Mouse (Mus musculus): ENCODE data around the gene Mvb12b. TPM values are rescaled to one million over a fixed set of nuclear protein-coding genes. Genes with fewer than 3 reads are reported as not detected.

Gene Mvb12b
- polyA plus RNA-seq, 1 experiment: 15.9 TPM

DNA sequence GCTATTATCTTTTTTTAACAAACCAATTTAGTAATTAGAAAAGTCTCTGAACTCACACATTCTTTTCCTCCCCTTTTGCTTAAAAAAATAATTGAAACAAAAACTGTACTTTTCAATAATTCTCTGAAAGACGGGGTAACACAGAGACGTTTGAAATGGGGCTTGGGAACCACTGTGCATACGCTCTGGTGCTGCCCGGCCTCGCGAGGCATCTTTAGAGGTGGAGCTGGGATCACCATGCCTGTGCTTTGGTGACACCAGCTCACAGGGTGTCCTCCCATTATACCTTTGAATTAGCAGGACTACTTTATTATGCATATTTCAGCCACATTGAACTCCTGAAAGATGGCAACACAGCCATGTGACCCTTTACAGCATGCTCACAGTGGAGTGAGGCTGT, 101.7 kb downstream of the Mvb12b start:
- Histone ChIP-seq H3ac (ENCODE audit: control insufficient read depth, insufficient read length, low read depth) (no peak overlapping the region), H3K79me3 (ENCODE audit: low read depth) (no peaks in the 10 kb centered on the region), H3K4me3 (ENCODE audit: insufficient read depth, poor library complexity, severe bottlenecking) (no peak overlapping the region), H3K27me3 (ENCODE audit: control insufficient read depth, insufficient read depth, insufficient read length) (no peaks in the 10 kb centered on the region), H3K36me3 (ENCODE audit: control insufficient read depth, insufficient read depth) (no peaks in the 10 kb centered on the region), H3K79me2 (ENCODE audit: control insufficient read depth, insufficient read depth) (no peaks in the 10 kb centered on the region)
- no peak for TF ChIP-seq FOSL1 (IDR thresholded peaks at IDR 0.05; ENCODE audit: insufficient read depth, low read length, poor library complexity, severe bottlenecking)
- no peak for TF ChIP-seq CTCF (IDR thresholded peaks at IDR 0.05; ENCODE audit: control insufficient read depth, insufficient read depth, insufficient read length)
- TF ChIP-seq CEBPB (IDR thresholded peaks at IDR 0.05; ENCODE audit: low read depth): no peak
- TF ChIP-seq USF1 (IDR thresholded peaks at IDR 0.05; ENCODE audit: low read depth): no peak
- TF ChIP-seq MYOG (IDR thresholded peaks at IDR 0.05; ENCODE audit: control insufficient read depth, extremely low read depth, insufficient read length): no peak
- TF ChIP-seq MYOD1 (IDR thresholded peaks at IDR 0.05; ENCODE audit: control insufficient read depth, insufficient read length, low read depth): no peak
- no peak for TF ChIP-seq MAX (IDR thresholded peaks at IDR 0.05)

DNA sequence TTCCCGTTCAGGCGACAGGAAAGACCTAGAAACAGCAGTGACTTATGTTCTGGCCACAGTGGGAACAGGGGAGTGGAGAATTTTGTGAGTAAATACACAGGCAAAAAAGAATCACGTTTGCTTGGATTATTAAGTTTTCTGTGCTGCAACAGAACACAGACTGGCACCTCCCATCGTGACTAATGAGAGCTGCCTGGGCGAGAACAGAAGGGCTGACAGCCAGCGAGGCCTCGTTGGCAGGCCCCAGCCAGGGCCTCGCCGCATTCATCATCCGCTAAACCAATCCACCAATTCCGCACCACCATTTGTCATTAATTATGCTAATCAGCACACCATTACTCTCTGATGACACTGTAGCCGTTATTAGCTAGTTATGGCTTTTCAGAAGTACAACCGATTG, 102.2 kb downstream of the Mvb12b start:
- Histone ChIP-seq H3K79me3 (ENCODE audit: low read depth) (no peaks in the 10 kb centered on the region), H3K79me2 (ENCODE audit: control insufficient read depth, insufficient read depth) (no peaks in the 10 kb centered on the region), H3K4me3 (ENCODE audit: insufficient read depth, poor library complexity, severe bottlenecking) (no peak overlapping the region), H3K27me3 (ENCODE audit: control insufficient read depth, insufficient read depth, insufficient read length) (no peaks in the 10 kb centered on the region), H3K36me3 (ENCODE audit: control insufficient read depth, insufficient read depth) (no peaks in the 10 kb centered on the region), H3ac (ENCODE audit: control insufficient read depth, insufficient read length, low read depth) (no peak overlapping the region)
- TF ChIP-seq CTCF (IDR thresholded peaks at IDR 0.05; ENCODE audit: control insufficient read depth, insufficient read depth, insufficient read length) (no peak), MYOG (IDR thresholded peaks at IDR 0.05; ENCODE audit: control insufficient read depth, extremely low read depth, insufficient read length) (no peak), CEBPB (IDR thresholded peaks at IDR 0.05; ENCODE audit: low read depth) (no peak), MYOD1 (IDR thresholded peaks at IDR 0.05; ENCODE audit: control insufficient read depth, insufficient read length, low read depth) (no peak), USF1 (IDR thresholded peaks at IDR 0.05; ENCODE audit: low read depth) (no peak), MAX (IDR thresholded peaks at IDR 0.05) (no peak), FOSL1 (IDR thresholded peaks at IDR 0.05; ENCODE audit: insufficient read depth, low read length, poor library complexity, severe bottlenecking) (no peak)

DNA sequence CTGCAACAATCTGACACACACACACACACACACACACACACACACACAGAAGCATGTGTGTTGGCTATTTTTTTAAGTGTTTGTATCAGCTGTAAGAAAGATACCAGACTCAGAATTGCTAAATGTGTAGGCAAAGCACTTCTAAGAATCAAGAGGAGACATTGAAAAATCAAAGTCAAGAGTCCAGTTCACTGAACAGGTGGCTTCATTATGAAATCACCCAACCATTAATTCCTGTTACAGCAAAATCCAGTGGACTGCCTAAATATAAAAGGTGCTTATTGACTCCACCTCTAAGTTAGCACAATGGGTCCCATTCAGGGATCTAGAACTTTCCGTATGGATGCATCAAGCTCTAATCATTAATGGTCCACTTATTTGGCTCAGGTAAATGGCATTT, 103.0 kb downstream of the Mvb12b start:
- H3K27me3 ChIP-seq (ENCODE audit: control insufficient read depth, insufficient read depth, insufficient read length): no peaks in the 10 kb centered on the region
- no peaks in the 10 kb centered on the region for H3K79me2 ChIP-seq (ENCODE audit: control insufficient read depth, insufficient read depth)
- H3K36me3 ChIP-seq (ENCODE audit: control insufficient read depth, insufficient read depth): no peaks in the 10 kb centered on the region
- no peak overlapping the region for H3ac ChIP-seq (ENCODE audit: control insufficient read depth, insufficient read length, low read depth)
- H3K79me3 ChIP-seq (ENCODE audit: low read depth): no peaks in the 10 kb centered on the region
- H3K4me3 ChIP-seq (ENCODE audit: insufficient read depth, poor library complexity, severe bottlenecking): no peak overlapping the region
- no peak for TF ChIP-seq MYOG (IDR thresholded peaks at IDR 0.05; ENCODE audit: control insufficient read depth, extremely low read depth, insufficient read length)
- TF ChIP-seq USF1 (IDR thresholded peaks at IDR 0.05; ENCODE audit: low read depth): no peak
- TF ChIP-seq FOSL1 (IDR thresholded peaks at IDR 0.05; ENCODE audit: insufficient read depth, low read length, poor library complexity, severe bottlenecking): no peak
- no peak for TF ChIP-seq MYOD1 (IDR thresholded peaks at IDR 0.05; ENCODE audit: control insufficient read depth, insufficient read length, low read depth)
- TF ChIP-seq CTCF (IDR thresholded peaks at IDR 0.05; ENCODE audit: control insufficient read depth, insufficient read depth, insufficient read length): no peak
- no peak for TF ChIP-seq CEBPB (IDR thresholded peaks at IDR 0.05; ENCODE audit: low read depth)
- TF ChIP-seq MAX (IDR thresholded peaks at IDR 0.05): no peak

DNA sequence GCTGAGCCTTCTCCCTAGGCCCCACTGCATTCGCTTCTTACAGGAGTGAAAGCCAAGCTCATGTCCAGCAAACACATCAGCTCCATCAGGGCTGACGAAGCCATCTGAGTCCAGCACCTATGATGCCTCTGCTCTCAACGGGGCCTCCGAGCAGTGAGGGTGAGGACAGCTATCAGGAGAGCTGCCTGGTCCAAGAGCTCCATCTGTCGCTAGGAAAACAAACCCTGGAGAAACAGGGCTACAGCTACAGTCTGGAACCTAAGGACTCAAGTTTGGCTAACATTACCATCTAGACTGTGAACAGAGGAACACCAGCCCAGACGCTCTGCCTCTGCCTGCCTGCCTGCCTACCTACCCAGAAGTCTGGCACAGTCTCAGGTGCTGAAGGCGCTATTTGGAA, 104.3 kb downstream of the Mvb12b start:
- H3K79me3 ChIP-seq (ENCODE audit: low read depth): no peaks in the 10 kb centered on the region
- H3K27me3 ChIP-seq (ENCODE audit: control insufficient read depth, insufficient read depth, insufficient read length): no peaks in the 10 kb centered on the region
- H3K36me3 ChIP-seq (ENCODE audit: control insufficient read depth, insufficient read depth): no peaks in the 10 kb centered on the region
- no peak overlapping the region for H3ac ChIP-seq (ENCODE audit: control insufficient read depth, insufficient read length, low read depth)
- no peaks in the 10 kb centered on the region for H3K79me2 ChIP-seq (ENCODE audit: control insufficient read depth, insufficient read depth)
- TF ChIP-seq CTCF (IDR thresholded peaks at IDR 0.05; ENCODE audit: control insufficient read depth, insufficient read depth, insufficient read length): no peak
- TF ChIP-seq USF1 (IDR thresholded peaks at IDR 0.05; ENCODE audit: low read depth): no peak
- no peak for TF ChIP-seq FOSL1 (IDR thresholded peaks at IDR 0.05; ENCODE audit: insufficient read depth, low read length, poor library complexity, severe bottlenecking)
- no peak for TF ChIP-seq MAX (IDR thresholded peaks at IDR 0.05)
- no peak for TF ChIP-seq MYOD1 (IDR thresholded peaks at IDR 0.05; ENCODE audit: control insufficient read depth, insufficient read length, low read depth)
- no peak for TF ChIP-seq CEBPB (IDR thresholded peaks at IDR 0.05; ENCODE audit: low read depth)
- no peak for TF ChIP-seq MYOG (IDR thresholded peaks at IDR 0.05; ENCODE audit: control insufficient read depth, extremely low read depth, insufficient read length)
- H3K4me3 ChIP-seq (ENCODE audit: insufficient read depth, poor library complexity, severe bottlenecking): no peak overlapping the region

DNA sequence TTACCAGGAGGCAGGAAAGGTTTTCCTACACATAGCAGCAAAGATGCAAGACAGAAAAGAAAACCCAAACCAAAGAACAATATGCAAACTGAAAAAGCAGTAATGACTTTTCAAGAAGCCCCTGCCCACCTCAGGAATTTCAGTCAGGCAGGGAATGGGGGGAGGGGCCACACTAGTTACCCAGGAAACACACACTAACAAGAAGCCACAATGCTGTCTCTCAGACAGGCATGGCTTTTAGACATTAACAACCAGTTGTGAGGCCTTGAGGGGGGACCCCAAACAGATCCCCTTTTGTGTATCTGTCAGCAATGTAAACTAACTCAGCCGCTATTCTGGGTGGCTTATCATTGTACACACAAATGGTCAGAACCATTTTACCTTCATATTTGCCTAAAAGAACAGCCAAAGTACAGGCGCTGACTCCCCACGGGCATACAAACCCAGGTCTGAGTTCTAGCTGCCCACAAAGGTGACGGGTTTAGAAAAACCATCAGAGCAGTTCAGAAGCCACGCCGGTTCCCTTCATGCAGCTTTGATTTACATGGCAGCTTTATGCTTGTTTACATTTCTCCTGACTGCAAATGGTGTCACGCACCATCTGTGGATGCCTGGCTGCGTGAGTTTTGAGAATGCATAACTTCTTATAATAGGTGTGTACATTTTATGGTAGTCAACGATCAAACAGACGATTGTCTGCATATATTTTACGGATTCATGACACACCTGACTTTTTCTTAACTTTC, 105.9 kb downstream of the Mvb12b start:
- Histone ChIP-seq H3K79me3 (ENCODE audit: low read depth) (no peaks in the 10 kb centered on the region), H3ac (ENCODE audit: control insufficient read depth, insufficient read length, low read depth) (no peak overlapping the region), H3K4me3 (ENCODE audit: insufficient read depth, poor library complexity, severe bottlenecking) (no peak overlapping the region), H3K79me2 (ENCODE audit: control insufficient read depth, insufficient read depth) (no peaks in the 10 kb centered on the region), H3K27me3 (ENCODE audit: control insufficient read depth, insufficient read depth, insufficient read length) (no peaks in the 10 kb centered on the region), H3K36me3 (ENCODE audit: control insufficient read depth, insufficient read depth) (no peaks in the 10 kb centered on the region)
- TF ChIP-seq MAX (IDR thresholded peaks at IDR 0.05) (no peak), CEBPB (IDR thresholded peaks at IDR 0.05; ENCODE audit: low read depth) (no peak), USF1 (IDR thresholded peaks at IDR 0.05; ENCODE audit: low read depth) (no peak), CTCF (IDR thresholded peaks at IDR 0.05; ENCODE audit: control insufficient read depth, insufficient read depth, insufficient read length) (no peak), MYOD1 (IDR thresholded peaks at IDR 0.05; ENCODE audit: control insufficient read depth, insufficient read length, low read depth) (no peak), FOSL1 (IDR thresholded peaks at IDR 0.05; ENCODE audit: insufficient read depth, low read length, poor library complexity, severe bottlenecking) (no peak), MYOG (IDR thresholded peaks at IDR 0.05; ENCODE audit: control insufficient read depth, extremely low read depth, insufficient read length) (no peak)
